Mouse (Mus musculus): ENCODE data around the gene Morc3.

GRCm38 (mm10) chr16:93799936-93800335 lies 32.0 kb upstream of the Morc3 start:
- TF ChIP-seq CTCF (IDR thresholded peaks at IDR 0.05; ENCODE audit: extremely low read depth, insufficient read depth, low read length) (no peak), POLR2A (IDR thresholded peaks at IDR 0.05; ENCODE audit: extremely low read depth, insufficient read depth, low read length) (no peak)

Measured in cortical plate, adult 2 months (tissue).